Mouse (Mus musculus) neural tube, embryonic 14.5 days (tissue): ENCODE measurements at regions not wholly inside any gene's neighbourhood (a gene's known extent, or its start where the extent isn't known, plus 50 kb on each side); places are given as distances from the start of the nearest gene placed in this dataset.

Source experiments
- ATAC-seq: fragments of 200-750 bp; cut with Nextera tagmentation; 2 replicates; pipeline ENCODE4 v1.8.0; 2017; ENCODE audit warnings: low read depth, mild to moderate bottlenecking, moderate TSS enrichment, moderate library complexity
- H3K27ac ChIP-seq: fragments of 300-500 bp; sonication (generic); 2 replicates; pipeline ENCODE4 v1.5.1; 2014; ENCODE audit warnings: low read depth, mild to moderate bottlenecking, control low read depth, low read length, moderate library complexity, mixed read lengths
- H3K27me3 ChIP-seq: fragments of 300-500 bp; sonication (generic); 2 replicates; pipeline ENCODE4 v1.6.1; 2014; ENCODE audit warnings: low read length; ENCODE audit not compliant: control insufficient read depth, insufficient read depth
- H3K36me3 ChIP-seq: fragments of 300-500 bp; sonication (generic); 2 replicates; pipeline ENCODE4 v1.6.1; 2014; ENCODE audit warnings: low read length, mixed read lengths; ENCODE audit not compliant: control insufficient read depth, insufficient read depth
- H3K4me1 ChIP-seq: fragments of 300-500 bp; sonication (generic); 2 replicates; pipeline ENCODE4 v1.6.1; 2014; ENCODE audit warnings: low read length; ENCODE audit not compliant: control insufficient read depth, insufficient read depth
- H3K4me2 ChIP-seq: fragments of 300-500 bp; sonication (generic); 2 replicates; pipeline ENCODE4 v1.6.1; 2014; ENCODE audit warnings: mild to moderate bottlenecking, low read depth, low read length, control low read depth
- H3K4me3 ChIP-seq: fragments of 300-500 bp; sonication (generic); 2 replicates; pipeline ENCODE4 v1.5.1; 2014; ENCODE audit warnings: low read depth, low read length, control low read depth, mixed read lengths
- H3K9ac ChIP-seq: fragments of 300-500 bp; sonication (generic); replicated peaks from 2 replicates; pipeline ENCODE4 v1.6.1; 2014; ENCODE audit warnings: low read depth, mild to moderate bottlenecking, control low read depth, low read length, mixed read lengths
- H3K9me3 ChIP-seq: fragments of 300-500 bp; sonication (generic); 2 replicates; pipeline ENCODE4 v1.6.1; 2016; ENCODE audit warnings: low read length; ENCODE audit not compliant: control insufficient read depth
- WGBS: fragments of 180-500 bp; shearing (Covaris S2); extraction: QIAGEN DNeasy Blood & Tissue Kit; methylation state at CpG from one replicate; pipeline ENCODE4 v1.1.7; 2014; 5-methylcytosine and 5-hydroxymethylcytosine counted together

- no peaks in the 10 kb centered on the region for H3K4me1 ChIP-seq
- no peak overlapping the region for H3K4me2 ChIP-seq
- no peak overlapping the region for H3K9ac ChIP-seq
- no peak for ATAC-seq
- no peaks in the 10 kb centered on the region for H3K27me3 ChIP-seq
- no peak overlapping the region for H3K4me3 ChIP-seq
- WGBS, result 89% methylated on average over 6 of the region's 6 CpGs
- H3K36me3 ChIP-seq, result no peaks in the 10 kb centered on the region
- no peaks in the 10 kb centered on the region for H3K9me3 ChIP-seq
- H3K27ac ChIP-seq, result no peak overlapping the region
Measured at GRCm38 (mm10) chr3:68815621-68816020, 53.8 kb upstream of the 1110032F04Rik start.

GRCm38 (mm10) chr3:68817321-68817720, 52.1 kb upstream of the 1110032F04Rik start:
- WGBS, result 90% methylated on average over 2 of the region's 2 CpGs
- no peak overlapping the region for H3K4me3 ChIP-seq
- H3K4me1 ChIP-seq, result no peaks in the 10 kb centered on the region
- H3K4me2 ChIP-seq, result no peak overlapping the region
- H3K9me3 ChIP-seq, result no peaks in the 10 kb centered on the region
- no peaks in the 10 kb centered on the region for H3K36me3 ChIP-seq
- no peaks in the 10 kb centered on the region for H3K27me3 ChIP-seq
- H3K9ac ChIP-seq, result no peak overlapping the region
- H3K27ac ChIP-seq, result no peak overlapping the region
- no peak for ATAC-seq
